Comparison of ENCODE assay signal across 14 mouse cellular contexts in the genomic region with DNA sequence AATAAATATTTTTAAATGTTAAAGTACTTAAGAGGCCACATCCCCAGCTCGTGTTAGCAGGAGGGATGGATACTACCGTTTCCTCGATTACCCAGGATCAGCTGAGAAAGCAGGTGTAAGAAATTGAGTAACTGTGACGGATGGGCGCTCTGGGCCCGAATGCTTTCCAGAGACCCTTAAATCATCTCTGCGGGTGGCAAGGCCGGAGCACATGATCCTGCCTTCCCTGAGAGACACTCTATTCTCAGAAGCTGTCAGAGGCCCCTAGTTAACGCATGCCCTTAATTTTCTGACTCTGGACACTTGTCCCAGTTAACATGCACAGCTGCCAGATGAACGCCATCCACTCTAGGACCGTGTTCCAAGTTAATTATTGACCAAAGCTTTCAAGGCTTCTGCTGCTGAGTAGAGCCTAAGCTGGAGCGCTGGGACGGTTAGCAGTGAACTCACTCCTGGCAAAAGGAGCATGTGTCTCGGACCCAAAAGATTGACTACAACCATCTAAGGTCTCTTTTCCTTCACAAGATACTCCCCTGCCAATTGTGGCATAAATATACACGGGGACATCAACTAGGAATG. TPM values are rescaled to one million over a fixed set of nuclear protein-coding genes. Genes with fewer than 3 reads are reported as not detected.
DNase-seq lines count a peak whose midpoint lies in the region; ATAC-seq and TF ChIP-seq lines count a peak whose summit lies in the region.
"Had no signal": no experiment of that assay in that cellular context is flagged by ENCODE, and none has a peak within 500 bp of the region (broad histone marks: within the 10 kb centered on the region; RNA-seq: fewer than 3 reads in every experiment).

No protein-coding gene starts in this region.

- no peak overlapping the region for H3K4me3 ChIP-seq in forebrain, embryonic 12.5 days (replicated peaks)
- H3K4me3 ChIP-seq in forebrain, embryonic 11.5 days (ENCODE audit: low read depth, low read length), result no peak overlapping the region
- H3K4me3 ChIP-seq in neural tube, embryonic 11.5 days (ENCODE audit: low read depth, low read length), result no peak overlapping the region
- no peak overlapping the region for H3K4me3 ChIP-seq in liver, postnatal 0 days (ENCODE audit: low read depth, low read length)
- H3K4me3 ChIP-seq in hindbrain, embryonic 11.5 days (ENCODE audit: low read depth, low read length), result no peak overlapping the region
- H3K4me3 ChIP-seq: embryonic facial prominence, embryonic 15.5 days; hindbrain, embryonic 13.5 days; myocyte had no signal

- peaks cover 7% of the 10 kb centered on the region; the same call in 1 of the 2 replicates for H3K4me1 ChIP-seq in forebrain, embryonic 12.5 days
- no peaks in the 10 kb centered on the region for H3K4me1 ChIP-seq in forebrain, embryonic 11.5 days (replicated peaks; ENCODE audit: control insufficient read depth, insufficient read depth, low read length)
- peaks cover 8% of the 10 kb centered on the region; the same call in 1 of the 2 replicates for H3K4me1 ChIP-seq in neural tube, embryonic 11.5 days (ENCODE audit: control insufficient read depth, insufficient read depth, low read length)
- H3K4me1 ChIP-seq in liver, postnatal 0 days (ENCODE audit: insufficient read depth), result peaks cover 23% of the 10 kb centered on the region
- H3K4me1 ChIP-seq in hindbrain, embryonic 11.5 days (replicated peaks; ENCODE audit: control insufficient read depth, insufficient read depth, low read length), result no peaks in the 10 kb centered on the region

- DNase-seq in forebrain, embryonic 11.5 days (ENCODE audit: low spot score), result no peak
- DNase-seq in neural tube, embryonic 11.5 days (ENCODE audit: low spot score), result peak; percentile 29
- no peak for DNase-seq in neural tube, embryonic 10.5 days (ENCODE audit: extremely low spot score, low spot score)
- DNase-seq in liver, postnatal 0 days, result no peak
- DNase-seq in heart, adult 18-20 months, result no peak
- no peak for DNase-seq in cerebellum, postnatal 10 days
- DNase-seq in hindbrain, embryonic 11.5 days (ENCODE audit: low spot score), result no peak
- DNase-seq: adrenal gland, postnatal 25 days; thymus, adult 2 months had no signal

- H3K27ac ChIP-seq in forebrain, embryonic 12.5 days, result no peak overlapping the region
- H3K27ac ChIP-seq in forebrain, embryonic 11.5 days (ENCODE audit: low read depth, low read length), result no peak overlapping the region
- no peak overlapping the region for H3K27ac ChIP-seq in neural tube, embryonic 11.5 days (ENCODE audit: low read depth, low read length)
- no peak overlapping the region for H3K27ac ChIP-seq in liver, postnatal 0 days (ENCODE audit: low read depth)
- H3K27ac ChIP-seq in hindbrain, embryonic 11.5 days (ENCODE audit: low read depth, low read length), result no peak overlapping the region
- H3K27ac ChIP-seq: embryonic facial prominence, embryonic 15.5 days; hindbrain, embryonic 13.5 days had no signal

- H3K36me3 ChIP-seq in forebrain, embryonic 12.5 days (replicated peaks), result no peaks in the 10 kb centered on the region
- H3K36me3 ChIP-seq in forebrain, embryonic 11.5 days (ENCODE audit: control insufficient read depth, insufficient read depth, low read length), result no peaks in the 10 kb centered on the region
- H3K36me3 ChIP-seq in neural tube, embryonic 11.5 days (ENCODE audit: control insufficient read depth, insufficient read depth, low read length), result no peaks in the 10 kb centered on the region
- H3K36me3 ChIP-seq in liver, postnatal 0 days (replicated peaks; ENCODE audit: insufficient read depth, low read length), result no peaks in the 10 kb centered on the region
- H3K36me3 ChIP-seq in hindbrain, embryonic 11.5 days (ENCODE audit: control insufficient read depth, insufficient read depth, low read length), result no peaks in the 10 kb centered on the region
- H3K36me3 ChIP-seq: embryonic facial prominence, embryonic 15.5 days; hindbrain, embryonic 13.5 days had no signal

- 80% methylated on average over 15 of the region's 15 CpGs for WGBS in forebrain, embryonic 12.5 days
- 86% methylated on average over 15 of the region's 15 CpGs for WGBS in forebrain, embryonic 11.5 days
- 46% methylated on average over 15 of the region's 15 CpGs for whole genome bisulfite sequencing in neural tube, embryonic 11.5 days
- WGBS in liver, postnatal 0 days (ENCODE audit: insufficient replicate concordance), result 65% methylated on average over 15 of the region's 15 CpGs
- 59% methylated on average over 15 of the region's 15 CpGs for WGBS in hindbrain, embryonic 11.5 days

- no peak overlapping the region for H3K4me2 ChIP-seq in forebrain, embryonic 12.5 days
- H3K4me2 ChIP-seq in forebrain, embryonic 11.5 days (ENCODE audit: low read depth, low read length, severe bottlenecking), result no peak overlapping the region
- no peak overlapping the region for H3K4me2 ChIP-seq in neural tube, embryonic 11.5 days (ENCODE audit: low read depth)
- H3K4me2 ChIP-seq in liver, postnatal 0 days (ENCODE audit: low read depth, low read length), result no peak overlapping the region
- no peak overlapping the region for H3K4me2 ChIP-seq in hindbrain, embryonic 11.5 days (replicated peaks; ENCODE audit: low read depth, low read length)
- H3K4me2 ChIP-seq: embryonic facial prominence, embryonic 15.5 days; hindbrain, embryonic 13.5 days had no signal

- no peaks in the 10 kb centered on the region for H3K9me3 ChIP-seq in forebrain, embryonic 12.5 days
- H3K9me3 ChIP-seq in forebrain, embryonic 11.5 days (ENCODE audit: control insufficient read depth, low read length), result no peaks in the 10 kb centered on the region
- H3K9me3 ChIP-seq in neural tube, embryonic 11.5 days (ENCODE audit: control insufficient read depth, low read length), result no peaks in the 10 kb centered on the region
- H3K9me3 ChIP-seq in liver, postnatal 0 days (ENCODE audit: low read length), result no peaks in the 10 kb centered on the region
- H3K9me3 ChIP-seq in hindbrain, embryonic 11.5 days (ENCODE audit: control insufficient read depth, low read length), result no peaks in the 10 kb centered on the region
- H3K9me3 ChIP-seq: embryonic facial prominence, embryonic 15.5 days; hindbrain, embryonic 13.5 days had no signal

- no peak for TF ChIP-seq EP300 in liver, postnatal 0 days (IDR thresholded peaks at IDR 0.05; ENCODE audit: low read depth)

- H3K9ac ChIP-seq in forebrain, embryonic 12.5 days, result no peak overlapping the region
- H3K9ac ChIP-seq in forebrain, embryonic 11.5 days (ENCODE audit: low read length), result no peak overlapping the region
- H3K9ac ChIP-seq in neural tube, embryonic 11.5 days (ENCODE audit: low read length), result no peak overlapping the region
- H3K9ac ChIP-seq in liver, postnatal 0 days (replicated peaks), result no peak overlapping the region
- H3K9ac ChIP-seq in hindbrain, embryonic 11.5 days (ENCODE audit: low read depth, low read length), result no peak overlapping the region
- H3K9ac ChIP-seq: embryonic facial prominence, embryonic 15.5 days; hindbrain, embryonic 13.5 days had no signal

- 0 out of 2 replicates have a peak, but pooled peaks have one; percentile 33 for ATAC-seq in forebrain, embryonic 12.5 days (ENCODE audit: low FRiP score)
- no peak for ATAC-seq in forebrain, embryonic 11.5 days (replicated peaks; ENCODE audit: low FRiP score)
- peak; percentile 40; the same call in 1 of the 2 replicates for ATAC-seq in neural tube, embryonic 11.5 days (ENCODE audit: insufficient read depth, low FRiP score, low TSS enrichment)
- peak; percentile 68 for ATAC-seq in liver, postnatal 0 days
- ATAC-seq in hindbrain, embryonic 11.5 days (ENCODE audit: low FRiP score), result no peak
- ATAC-seq: forebrain, embryonic 16.5 days had no signal

- TF ChIP-seq CTCF in liver, postnatal 0 days (IDR thresholded peaks at IDR 0.05; ENCODE audit: low read depth), result no peak

- no peaks in the 10 kb centered on the region for H3K27me3 ChIP-seq in forebrain, embryonic 12.5 days
- no peaks in the 10 kb centered on the region for H3K27me3 ChIP-seq in forebrain, embryonic 11.5 days (ENCODE audit: control insufficient read depth, insufficient read depth, low read length)
- no peaks in the 10 kb centered on the region for H3K27me3 ChIP-seq in neural tube, embryonic 11.5 days (ENCODE audit: control insufficient read depth, insufficient read depth, low read length)
- H3K27me3 ChIP-seq in liver, postnatal 0 days (ENCODE audit: insufficient read depth, low read length), result no peaks in the 10 kb centered on the region
- no peaks in the 10 kb centered on the region for H3K27me3 ChIP-seq in hindbrain, embryonic 11.5 days (ENCODE audit: control insufficient read depth, insufficient read depth, low read length)
- H3K27me3 ChIP-seq: embryonic facial prominence, embryonic 15.5 days; hindbrain, embryonic 13.5 days had no signal

RNA-seq across cellular contexts. Expression of a gene that starts 28.3 kb away (rescaled TPM):
- polyA plus RNA-seq in forebrain, embryonic 12.5 days (2016; fragmentation: Nextera tagmentation; extraction: Ambion mirVana), result 119 and 123 TPM in 2 replicates
- polyA plus RNA-seq in forebrain, embryonic 11.5 days (2014; fragmentation: Nextera tagmentation; extraction: Ambion mirVana), result 125 and 140 TPM in 2 replicates
- polyA plus RNA-seq in neural tube, embryonic 11.5 days (2014; fragmentation: Nextera tagmentation; extraction: Ambion mirVana), result 116 and 119 TPM in 2 replicates
- 18.6 and 20.9 TPM in 2 replicates for polyA plus RNA-seq in liver, postnatal 0 days (2015; fragmentation: Nextera tagmentation; extraction: Ambion mirVana)
- 10 to 100 TPM; 41.8 to 43.8 TPM for total RNA-seq in heart, adult 18-20 months (2021)
- polyA plus RNA-seq in hindbrain, embryonic 11.5 days (2014; fragmentation: Nextera tagmentation; extraction: Ambion mirVana), result 106 and 116 TPM in 2 replicates

RNA-seq across cellular contexts. Expression of a gene that starts 51.4 kb away (rescaled TPM):
- 68.3 and 70.9 TPM in 2 replicates for polyA plus RNA-seq in forebrain, embryonic 12.5 days (2016; fragmentation: Nextera tagmentation; extraction: Ambion mirVana)
- 75.2 and 78.5 TPM in 2 replicates for polyA plus RNA-seq in forebrain, embryonic 11.5 days (2014; fragmentation: Nextera tagmentation; extraction: Ambion mirVana)
- 81.9 and 93.0 TPM in 2 replicates for polyA plus RNA-seq in neural tube, embryonic 11.5 days (2014; fragmentation: Nextera tagmentation; extraction: Ambion mirVana)
- 54.6 and 57.6 TPM in 2 replicates for polyA plus RNA-seq in liver, postnatal 0 days (2015; fragmentation: Nextera tagmentation; extraction: Ambion mirVana)
- total RNA-seq in heart, adult 18-20 months (2021), result 10 to 100 TPM; 83.6 to 99.6 TPM
- polyA plus RNA-seq in hindbrain, embryonic 11.5 days (2014; fragmentation: Nextera tagmentation; extraction: Ambion mirVana), result 93.3 and 95.7 TPM in 2 replicates

Comparison
In these comparisons a context has a peak if more than half of its experiments do, and no peak if none do; other contexts are left out.
1. ATAC-seq: peak in forebrain, embryonic 12.5 days (single experiment), neural tube, embryonic 11.5 days (single experiment) and liver, postnatal 0 days (single experiment); none in forebrain, embryonic 11.5 days (single experiment) and hindbrain, embryonic 11.5 days (single experiment).